Mouse (Mus musculus) urinary bladder, postnatal 4 days (tissue): ENCODE measurements around the gene Tbc1d22b.
"Not testable (repeated sequence)": the region's sequence is repeated elsewhere in the genome, so short reads cannot be mapped to it uniquely, and the experiment has no call there.

Experiments used
- DNase-seq, 2 experiments: peaks; one replicate each; pipeline ENCODE4 v3.0.0; 2021 to 2022; ENCODE audit warnings: low spot score in 2 of 2

Tbc1d22b gene

DNA sequence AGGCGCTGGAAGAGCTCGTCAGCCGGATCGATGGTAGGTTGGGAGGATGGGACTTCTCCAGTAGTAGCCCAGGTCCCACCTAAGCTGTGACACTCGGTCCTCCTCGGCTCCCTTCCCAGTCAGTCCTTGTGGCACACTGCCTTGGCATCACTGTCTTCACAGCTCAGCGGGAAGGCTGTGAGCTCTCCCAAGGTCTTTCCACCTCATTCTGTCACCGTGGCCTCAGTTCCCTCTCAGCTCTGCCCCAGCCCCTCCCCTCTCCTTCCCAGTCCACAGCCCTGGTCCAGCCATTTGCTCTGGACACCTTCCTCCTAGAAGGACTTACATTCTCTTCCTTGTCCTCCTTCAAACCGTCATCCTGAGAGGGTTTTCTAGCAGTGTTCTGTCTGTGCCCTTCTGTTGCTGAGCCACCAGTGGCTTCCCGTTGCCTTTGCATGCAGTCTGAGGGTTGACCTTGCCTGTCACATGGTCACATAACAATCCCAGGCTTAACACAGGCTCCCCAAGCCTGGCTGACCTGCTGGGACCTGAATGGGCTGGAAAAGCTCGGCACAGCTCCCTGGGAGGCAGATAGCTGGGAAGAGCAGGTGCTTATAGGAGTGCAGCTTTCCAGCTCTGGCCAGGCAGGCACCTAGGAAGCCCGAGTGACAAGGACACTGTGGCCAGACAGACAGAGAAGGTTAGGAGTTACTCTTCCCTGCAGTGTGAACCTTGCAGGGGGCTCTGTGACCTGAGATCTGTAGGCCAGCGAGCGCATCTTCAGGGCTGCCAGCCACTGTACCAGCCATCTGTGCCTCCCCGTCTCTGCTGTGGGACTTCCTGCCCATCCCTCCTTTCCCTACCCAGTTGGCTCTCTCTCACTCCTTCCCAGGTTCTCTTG, 46.5 kb downstream of the Tbc1d22b start:
- DNase-seq: no peak

- no peak for DNase-seq
These were observed 47.2 kb downstream of the Tbc1d22b start for GRCm38 (mm10) chr17:29596771-29597132.

DNA sequence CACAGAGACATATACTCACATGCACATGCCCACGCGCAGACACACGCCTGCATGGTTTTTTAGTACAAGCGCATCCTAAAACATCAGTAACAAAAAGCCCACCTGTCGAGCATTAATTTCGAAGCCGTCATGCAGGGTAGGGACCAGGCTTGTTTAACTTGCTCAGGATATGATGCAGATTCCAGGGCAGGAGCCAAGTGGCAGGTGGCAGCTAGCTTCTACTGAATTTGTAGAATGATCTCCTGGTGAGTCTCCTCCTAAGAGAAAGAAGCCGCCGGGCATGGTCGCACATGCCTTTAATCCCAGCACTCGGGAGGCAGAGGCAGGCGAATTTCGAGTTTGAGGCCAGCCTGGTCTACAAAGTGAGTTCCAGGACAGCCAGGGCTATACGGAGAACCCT, 49.5 kb downstream of the Tbc1d22b start:
- DNase-seq: no peak

DNA sequence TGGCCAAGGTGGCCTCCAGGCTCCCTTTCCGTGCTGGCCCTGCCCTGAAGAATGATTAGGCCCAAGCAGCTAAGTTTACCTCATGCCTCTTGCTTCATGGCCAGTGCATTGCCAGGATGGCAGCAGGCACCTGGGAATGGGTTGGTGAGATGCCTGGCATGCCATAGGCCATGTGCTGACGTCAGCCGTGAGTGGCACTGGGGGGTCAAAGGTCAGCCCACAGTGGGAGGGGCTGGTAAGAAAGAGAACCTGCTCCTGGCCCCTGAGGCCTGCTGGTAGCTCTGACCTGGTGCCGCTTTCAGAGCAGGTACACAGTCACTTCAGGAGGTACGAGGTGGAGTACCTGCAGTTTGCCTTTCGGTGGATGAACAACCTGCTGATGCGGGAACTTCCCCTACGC, 50.0 kb downstream of the Tbc1d22b start:
- no peak for DNase-seq

- no peak for DNase-seq
These were observed 51.8 kb downstream of the Tbc1d22b start for GRCm38 (mm10) chr17:29601391-29601790.

DNA sequence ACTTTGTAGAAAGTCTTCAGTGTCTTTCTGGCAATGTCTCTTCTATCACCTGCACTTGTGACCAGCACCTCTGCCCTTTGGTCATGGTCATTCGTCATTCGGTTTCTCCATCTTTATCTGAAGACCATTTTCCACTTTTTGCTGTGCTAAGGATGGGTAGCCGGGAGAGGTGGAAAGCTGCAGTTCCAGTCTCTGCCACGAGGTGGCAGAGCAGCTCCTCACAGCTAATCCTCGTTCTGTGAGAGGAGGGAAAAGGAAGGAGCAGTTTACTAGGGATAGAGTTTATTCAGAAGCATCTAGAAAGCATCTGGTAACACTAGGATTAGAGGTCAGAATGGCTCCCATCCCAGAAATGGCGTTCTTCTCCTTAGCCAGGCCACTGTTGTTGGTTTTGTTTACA, 53.7 kb downstream of the Tbc1d22b start:
- DNase-seq: peak; percentile 62 to 84

DNA sequence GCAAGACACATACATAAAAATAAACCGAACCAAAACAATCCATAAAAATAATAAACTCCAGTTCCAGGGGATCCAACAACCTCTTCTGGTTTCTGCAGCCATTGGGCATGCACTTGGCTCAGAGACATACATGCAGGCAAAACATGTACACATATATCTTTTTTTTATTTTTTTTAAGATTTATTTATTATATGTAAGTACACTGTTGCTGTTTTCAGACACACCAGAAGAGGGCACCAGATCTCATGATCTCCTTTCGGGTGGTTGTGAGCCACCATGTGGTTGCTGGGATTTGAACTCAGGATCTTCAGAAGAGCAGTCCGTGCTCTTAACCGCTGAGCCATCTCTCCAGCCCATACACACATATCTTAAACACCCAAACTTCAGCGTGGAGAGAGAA, 63.9 kb downstream of the Tbc1d22b start:
- not testable (repeated sequence) for DNase-seq

GRCm38 (mm10) chr17:29614115-29615023, 64.8 kb downstream of the Tbc1d22b start, which contains the start of the genes Rnf8 and Gm28043:
Gene Rnf8, plus strand, starts transcription at chr17:29614790.
Gene Gm28043, plus strand, starts transcription at chr17:29614876.
- DNase-seq: peak; percentile 92 to 94

DNA sequence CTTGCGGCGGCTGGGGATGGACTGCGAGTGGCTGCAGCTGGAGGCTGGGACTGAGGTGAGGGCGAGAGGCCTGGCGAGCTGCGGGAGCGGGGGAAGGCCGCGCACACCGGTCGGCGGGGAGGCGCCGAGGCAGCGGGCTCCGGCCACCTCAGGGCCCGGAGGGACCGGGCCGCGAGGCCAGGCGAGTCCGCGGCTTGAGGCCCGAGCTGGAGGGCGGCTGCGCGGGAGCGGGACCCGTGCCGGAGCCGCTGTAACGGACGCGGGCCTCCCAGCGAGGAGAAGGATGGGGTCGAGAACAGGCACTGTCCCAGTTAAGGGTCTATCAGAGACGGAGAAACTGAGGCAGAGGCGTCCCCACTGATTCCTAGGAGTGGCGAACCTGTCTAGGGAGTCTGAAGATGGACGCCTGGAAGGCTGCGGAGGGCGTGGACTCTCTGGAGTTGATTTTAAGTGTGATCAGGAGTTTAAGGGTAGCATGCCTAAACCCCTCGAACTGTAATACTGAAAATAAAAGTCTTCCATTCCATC, 65.5 kb downstream of the Tbc1d22b start:
- DNase-seq: no peak

- no peak for DNase-seq
These were observed 66.0 kb downstream of the Tbc1d22b start for GRCm38 (mm10) chr17:29615616-29616015.

DNA sequence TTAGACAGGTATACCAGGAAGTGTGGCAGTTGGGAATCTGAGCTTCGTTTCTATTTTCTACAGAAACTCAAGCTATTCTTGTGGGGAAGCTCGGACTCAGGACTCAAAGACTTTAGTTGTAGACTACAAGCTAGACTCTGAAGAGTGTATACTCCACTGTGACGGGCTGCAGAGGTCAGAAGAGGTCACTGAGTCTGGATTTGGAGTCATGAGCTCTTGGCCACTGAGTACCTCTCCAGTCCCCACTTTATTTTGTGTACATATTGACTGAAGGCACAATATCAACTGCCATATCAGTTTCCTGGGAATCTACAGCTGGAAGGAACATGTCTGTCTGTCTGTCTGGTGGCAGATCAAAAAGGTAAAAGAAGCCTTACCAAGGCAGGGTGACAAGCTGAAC, 69.6 kb downstream of the Tbc1d22b start:
- DNase-seq: no peak

DNA sequence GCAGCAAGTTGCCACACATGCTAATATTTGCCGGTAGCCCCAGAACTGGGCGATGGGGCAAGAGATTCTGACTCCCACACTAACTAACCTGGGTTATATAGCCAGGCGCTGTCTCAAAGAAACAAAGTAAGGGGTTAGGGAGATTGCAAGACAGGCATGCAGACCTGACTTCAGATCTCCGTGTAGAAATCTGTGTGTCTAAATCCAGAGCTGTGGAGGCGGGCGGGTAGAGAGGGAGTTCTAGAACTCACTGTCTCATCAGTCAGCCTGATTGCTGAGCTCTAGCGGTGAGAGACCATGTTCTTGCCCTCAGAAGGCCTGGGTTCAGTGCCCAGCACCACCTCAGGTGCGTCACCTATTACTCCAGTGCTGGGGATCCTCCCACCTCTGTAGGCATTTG, 73.9 kb downstream of the Tbc1d22b start:
- no peak for DNase-seq

- no peak for DNase-seq
These were observed 77.7 kb downstream of the Tbc1d22b start for GRCm38 (mm10) chr17:29627285-29627684.

- no peak for DNase-seq
These were observed 79.4 kb downstream of the Tbc1d22b start for GRCm38 (mm10) chr17:29628946-29629345.

GRCm38 (mm10) chr17:29629620-29630019, 80.0 kb downstream of the Tbc1d22b start:
- DNase-seq: no peak

- no peak for DNase-seq
These were observed 82.7 kb downstream of the Tbc1d22b start for GRCm38 (mm10) chr17:29632312-29632711.

- no peak for DNase-seq
These were observed 85.9 kb downstream of the Tbc1d22b start for GRCm38 (mm10) chr17:29635492-29635891.

DNA sequence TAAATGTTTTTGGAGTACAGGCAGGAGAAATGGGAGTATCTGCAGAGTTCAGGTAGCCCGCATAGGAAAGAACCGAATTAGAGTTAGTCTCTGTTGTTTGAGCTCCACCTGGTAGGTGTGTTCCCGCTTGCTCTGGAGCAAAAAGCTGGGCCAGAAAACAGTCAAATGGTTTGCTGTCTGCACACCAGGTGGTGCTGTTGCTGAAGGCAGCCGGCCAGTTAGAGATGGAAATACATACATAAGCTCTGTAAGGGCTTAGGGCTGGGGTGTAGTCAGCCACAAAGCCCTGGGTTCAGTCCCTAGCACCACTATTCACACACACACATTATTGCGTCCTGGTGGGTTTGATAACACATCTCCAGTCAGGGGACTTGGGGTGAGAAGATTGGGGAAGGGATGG, 86.5 kb downstream of the Tbc1d22b start:
- no peak for DNase-seq

DNA sequence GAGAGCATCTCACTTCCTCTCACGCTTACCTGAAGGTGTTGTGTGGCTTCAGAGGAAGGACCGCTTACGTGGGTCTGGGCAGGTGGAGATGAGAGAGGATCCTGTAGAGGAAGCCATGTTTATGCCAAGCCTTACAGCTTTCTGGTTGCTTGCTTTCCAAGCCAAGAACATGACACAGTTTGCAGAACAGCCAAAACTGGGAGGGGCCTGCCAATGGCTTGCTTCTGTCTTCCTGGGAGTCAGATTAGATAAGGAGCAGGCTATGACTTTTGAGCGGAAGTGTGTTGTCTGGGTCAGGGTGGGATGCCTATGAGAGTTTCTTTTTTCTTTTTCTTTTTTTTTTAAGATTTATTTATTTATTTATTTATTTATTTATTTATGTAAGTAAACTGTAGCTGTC, 87.8 kb downstream of the Tbc1d22b start:
- DNase-seq: no peak

- DNase-seq: no peak
These were observed 88.3 kb downstream of the Tbc1d22b start for GRCm38 (mm10) chr17:29637895-29638294.

- DNase-seq: no peak
These were observed 91.4 kb downstream of the Tbc1d22b start for GRCm38 (mm10) chr17:29640971-29641370.

GRCm38 (mm10) chr17:29642219-29642618, 92.6 kb downstream of the Tbc1d22b start:
- DNase-seq: no peak
